Mouse (Mus musculus): Measurements from ENCODE around the gene Tmem121. TPM values are rescaled to one million over a fixed set of nuclear protein-coding genes. Genes with fewer than 3 reads are reported as not detected.

Tmem121 gene
- not detected for polyA plus RNA-seq (2014; fragmentation: Illumina TruSeq; extraction: RNeasy Lipid Tissue Mini Kit (QIAGEN cat#74804); ENCODE audit: low read depth, low replicate concordance)

DNA sequence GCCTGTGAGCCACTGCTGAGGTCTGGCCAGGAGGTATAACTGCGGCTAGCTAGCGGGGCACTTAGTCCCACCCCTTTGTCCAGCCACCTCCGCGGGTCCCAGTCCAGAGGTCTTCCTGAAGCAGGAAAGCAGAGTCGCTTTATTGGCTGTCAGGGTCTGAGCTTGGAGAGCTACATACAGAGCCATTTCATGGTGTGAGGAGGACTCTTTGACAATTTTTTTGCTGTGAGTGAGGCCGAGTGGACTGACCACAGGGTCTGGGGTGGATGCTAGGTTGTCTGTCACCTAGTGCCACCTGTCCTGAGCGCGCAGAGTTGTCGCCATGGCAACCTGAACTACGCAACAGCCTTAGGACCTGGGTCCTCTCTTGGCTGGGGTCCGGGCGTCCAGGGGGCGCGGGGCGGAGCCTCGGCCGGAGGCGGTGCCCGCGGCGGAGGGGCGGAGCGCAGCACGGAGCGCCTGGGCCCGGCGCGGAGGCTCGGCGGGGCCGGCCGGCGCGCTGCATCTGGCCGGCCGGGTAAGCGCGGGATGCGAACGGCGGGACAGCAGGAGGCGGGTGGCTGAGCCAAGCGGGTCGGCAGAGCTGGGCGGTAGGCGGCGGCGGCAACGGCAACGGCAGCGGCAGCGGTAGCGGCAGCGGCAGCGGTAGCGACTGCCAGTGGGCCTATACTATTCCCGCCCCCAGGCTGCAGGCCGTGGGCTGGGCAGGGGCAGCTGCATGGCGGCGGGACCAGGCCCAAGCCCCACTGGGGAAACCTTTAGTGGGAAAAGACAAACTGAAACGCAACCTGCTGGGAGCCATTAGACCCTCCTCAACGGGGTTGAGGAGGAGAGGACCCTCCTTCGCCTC lies at the start of gene Tmem121:
TSS of gene Tmem121 (plus strand) at position 489 of the 850 bp plus-strand sequence.

DNA sequence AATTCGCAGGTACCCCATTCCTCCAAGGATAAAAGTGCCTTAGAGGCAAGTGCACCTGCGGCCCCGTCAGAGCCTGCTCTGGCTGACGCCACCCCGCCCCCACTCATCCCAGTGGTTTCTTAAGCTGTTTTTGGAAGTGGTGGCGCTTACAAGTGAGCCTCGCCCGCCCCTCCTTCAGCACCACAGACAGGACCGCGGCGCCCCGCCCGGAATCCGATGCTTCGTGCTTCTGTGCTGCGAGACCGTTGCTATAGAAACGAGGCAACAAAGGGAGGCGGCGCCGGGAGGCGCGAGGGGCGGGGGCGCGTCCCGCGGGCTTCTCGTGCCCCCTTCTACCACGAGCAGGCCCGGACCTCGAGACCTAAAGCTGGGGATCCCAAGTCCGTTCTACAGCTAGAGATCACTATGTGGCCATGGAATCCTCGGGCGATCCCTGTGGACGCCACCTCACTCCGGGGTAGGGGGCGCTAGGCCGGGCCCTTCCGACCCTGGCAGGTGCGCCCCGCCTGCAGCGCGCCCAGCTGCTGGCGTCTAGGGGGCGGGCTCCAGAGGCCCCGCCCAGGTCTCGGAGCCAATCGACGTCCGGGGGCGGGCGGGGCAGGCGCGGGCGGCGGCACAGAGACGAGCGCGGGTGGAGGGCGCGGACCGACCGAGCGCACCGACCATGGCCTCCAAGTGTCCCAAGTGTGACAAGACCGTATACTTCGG lies 45.7 kb upstream of the Tmem121 start, which contains the start of gene Crip2:
TSS of gene Crip2 (plus strand) at position 329 of the 708 bp plus-strand sequence.

DNA sequence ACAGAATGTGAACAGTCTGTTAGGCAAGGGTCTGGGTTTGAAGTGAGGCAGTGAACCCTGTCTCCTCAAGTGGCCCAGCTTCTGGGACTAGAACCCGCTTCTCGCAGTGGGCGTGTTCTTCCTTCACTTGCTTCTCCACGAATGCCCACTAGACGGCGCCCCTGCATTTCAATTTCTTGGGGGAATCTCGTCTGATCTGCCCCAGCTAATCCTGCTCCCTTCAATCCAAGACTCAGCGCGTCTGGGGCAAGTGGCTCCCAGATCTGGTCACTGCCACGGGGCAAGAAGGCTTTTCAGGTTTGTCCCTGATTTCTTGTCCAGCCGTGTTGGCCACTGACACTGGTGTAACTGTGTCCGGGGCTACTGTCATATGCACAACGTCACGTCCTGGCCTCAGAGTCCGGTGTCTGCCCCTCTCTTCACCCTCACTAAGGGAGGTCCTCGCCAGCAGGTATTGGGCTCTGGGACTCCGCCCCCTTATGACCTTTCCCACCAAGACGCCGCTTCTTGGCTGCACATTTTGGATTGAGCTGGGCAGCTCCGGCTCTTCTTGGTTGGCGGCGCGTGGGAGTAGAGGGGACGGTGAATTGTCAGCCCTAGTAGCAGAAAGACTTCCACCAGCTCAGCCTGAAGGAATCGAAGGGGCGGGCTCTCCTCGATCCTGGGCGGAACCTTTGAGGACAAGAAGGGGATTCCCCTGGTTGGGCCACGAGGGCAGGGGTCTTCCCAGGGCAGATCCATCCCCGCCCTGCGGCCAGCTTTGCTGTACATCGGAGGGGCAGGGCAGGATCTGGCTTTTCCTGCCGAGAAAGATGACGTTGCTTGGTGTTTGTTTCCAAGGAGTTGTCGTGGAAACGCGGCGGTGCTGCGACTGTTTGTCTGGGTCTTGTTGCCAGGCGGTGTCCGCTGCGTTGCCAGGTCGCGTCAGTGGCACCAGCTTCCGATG lies 39.3 kb upstream of the Tmem121 start, which contains the start of gene Crip1:
TSS of gene Crip1 (plus strand) at position 205 of the 946 bp plus-strand sequence.

DNA sequence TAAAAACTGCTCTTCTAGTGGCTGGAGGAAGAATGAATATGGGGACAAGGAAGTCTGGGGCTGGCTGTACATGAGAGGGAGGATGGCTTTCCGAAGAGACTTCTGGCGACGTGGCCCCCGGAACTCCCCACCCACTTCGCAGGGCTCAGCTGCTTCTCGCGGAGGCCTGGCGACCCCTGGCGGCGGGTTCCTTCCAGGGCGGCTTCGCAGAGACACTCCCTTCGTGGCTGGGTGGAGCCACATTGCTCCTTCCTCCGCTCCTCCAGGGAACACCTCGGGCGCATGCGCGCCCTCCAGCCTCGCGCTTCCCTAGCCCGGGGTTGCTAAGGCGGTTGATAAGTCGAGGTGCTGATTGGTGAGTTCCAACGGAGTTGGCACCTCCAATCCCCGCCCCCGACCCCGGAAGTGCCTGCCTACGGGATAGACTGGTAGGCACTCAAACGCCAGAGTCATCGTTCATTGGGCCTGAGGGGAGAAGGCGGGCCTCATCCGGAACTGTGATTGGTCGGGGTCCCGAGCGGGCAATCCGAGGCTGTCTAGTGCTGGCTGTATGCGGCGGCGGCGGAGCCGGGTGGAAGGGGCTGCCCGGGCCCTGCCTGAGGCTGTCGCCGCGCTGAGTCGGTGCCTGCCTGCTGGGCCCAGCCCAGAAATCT lies 29.7 kb upstream of the Tmem121 start, which contains the start of gene Tedc1:
TSS of gene Tedc1 (plus strand) at position 535 of the 653 bp plus-strand sequence.

Other genes with a start within 250 kb of the Tmem121 start
- gene Nudt14, start 243.8 kb upstream of the Tmem121 start, polyA plus RNA-seq (2014; fragmentation: Illumina TruSeq; extraction: RNeasy Lipid Tissue Mini Kit (QIAGEN cat#74804); ENCODE audit: low read depth, low replicate concordance): not detected
- gene Btbd6, start 209.4 kb upstream of the Tmem121 start, polyA plus RNA-seq (2014; fragmentation: Illumina TruSeq; extraction: RNeasy Lipid Tissue Mini Kit (QIAGEN cat#74804); ENCODE audit: low read depth, low replicate concordance): 1.6 TPM
- gene Brf1, start 185.2 kb upstream of the Tmem121 start, polyA plus RNA-seq (2014; fragmentation: Illumina TruSeq; extraction: RNeasy Lipid Tissue Mini Kit (QIAGEN cat#74804); ENCODE audit: low read depth, low replicate concordance): 20.3 TPM
- gene Pacs2, start 171.4 kb upstream of the Tmem121 start, polyA plus RNA-seq (2014; fragmentation: Illumina TruSeq; extraction: RNeasy Lipid Tissue Mini Kit (QIAGEN cat#74804); ENCODE audit: low read depth, low replicate concordance): 6.5 TPM
- not detected for gene Tex22, start 111.4 kb upstream of the Tmem121 start, polyA plus RNA-seq (2014; fragmentation: Illumina TruSeq; extraction: RNeasy Lipid Tissue Mini Kit (QIAGEN cat#74804); ENCODE audit: low read depth, low replicate concordance)
- gene Mta1, start 87.7 kb upstream of the Tmem121 start, polyA plus RNA-seq (2014; fragmentation: Illumina TruSeq; extraction: RNeasy Lipid Tissue Mini Kit (QIAGEN cat#74804); ENCODE audit: low read depth, low replicate concordance): 7.2 TPM
- gene Crip2, start 45.7 kb upstream of the Tmem121 start, polyA plus RNA-seq (2014; fragmentation: Illumina TruSeq; extraction: RNeasy Lipid Tissue Mini Kit (QIAGEN cat#74804); ENCODE audit: low read depth, low replicate concordance): not detected
- 12.1 TPM for gene Crip1, start 39.6 kb upstream of the Tmem121 start, polyA plus RNA-seq (2014; fragmentation: Illumina TruSeq; extraction: RNeasy Lipid Tissue Mini Kit (QIAGEN cat#74804); ENCODE audit: low read depth, low replicate concordance)
- 0.38 TPM for gene Tedc1, start 29.5 kb upstream of the Tmem121 start, polyA plus RNA-seq (2014; fragmentation: Illumina TruSeq; extraction: RNeasy Lipid Tissue Mini Kit (QIAGEN cat#74804); ENCODE audit: low read depth, low replicate concordance)

Measured in sigmoid colon, adult 10 weeks (tissue).